Mouse (Mus musculus) granulocyte monocyte progenitor cell, adult 5-6 weeks (primary cell): ENCODE measurements around the gene Ick. TPM values are rescaled to one million over a fixed set of nuclear protein-coding genes. Genes with fewer than 3 reads are reported as not detected.

Source experiments
- ATAC-seq: replicated peaks from 2 replicates; pipeline ENCODE4 v1.8.0; 2016; ENCODE audit warnings: mild to moderate bottlenecking, moderate TSS enrichment, inconsistent platforms; ENCODE audit not compliant: poor library complexity, severe bottlenecking
- total RNA-seq, 2 experiments: library from RNA; stranded (forward) in 1 of 2; stranded (reverse) in 1 of 2; fragments of 200-712, 200-1000 nt in 1 of 2; fragments of >200 nt in 1 of 2; fragmentation: Nextera tagmentation in 1 of 2; gene quantifications; 2 replicates each; pipeline ENCODE4 v1.2.3; 2014 to 2017

Ick gene
- total RNA-seq, 2 experiments from 2014 or later, result 13.1 to 15.4 TPM

DNA sequence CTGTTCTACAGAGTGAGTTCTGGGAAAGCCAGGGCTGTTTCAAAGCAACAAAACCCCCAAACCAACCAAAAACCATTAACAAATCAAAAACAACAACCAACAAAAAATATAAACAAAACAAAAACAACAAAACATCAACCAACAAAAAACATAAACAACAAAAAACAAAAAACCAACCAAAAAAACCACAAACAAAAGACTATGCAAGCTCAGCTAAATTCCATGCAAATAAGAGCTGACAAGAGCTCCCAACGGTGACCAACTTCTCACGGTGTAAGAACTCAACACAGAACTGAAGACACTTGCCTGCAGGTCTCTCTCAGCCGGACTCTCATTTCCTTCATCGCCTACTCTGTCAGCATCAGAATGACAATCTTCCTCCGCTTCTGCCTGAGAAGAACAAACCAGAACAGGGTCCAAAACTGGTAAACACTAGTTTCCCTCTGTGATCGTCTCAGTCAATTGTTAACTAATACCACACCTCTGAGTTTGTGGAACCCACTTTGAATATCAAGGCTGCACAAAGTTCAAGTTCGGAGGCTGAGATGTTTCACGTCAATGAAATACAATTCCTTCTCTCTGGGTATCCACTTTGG is 4.9 kb upstream of the Ick start:
- no peak for ATAC-seq

DNA sequence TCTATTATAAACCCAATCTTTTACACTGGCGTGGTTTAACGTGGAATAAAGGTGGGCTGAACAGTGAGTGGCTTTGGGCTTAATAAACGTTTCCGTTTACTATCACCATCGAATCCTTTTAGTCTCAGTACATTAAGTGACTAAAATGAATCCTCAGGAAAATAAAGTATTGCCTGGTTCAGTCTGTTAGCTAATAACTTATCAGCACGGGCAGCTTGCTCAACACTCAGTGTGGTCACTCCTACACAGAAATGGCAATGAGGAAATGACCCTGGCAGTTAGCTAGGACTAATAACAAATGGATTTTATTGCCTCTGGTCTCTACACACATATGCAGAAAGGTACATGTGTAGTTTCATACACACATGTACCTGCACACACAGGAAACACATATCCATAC is 4.0 kb upstream of the Ick start:
- ATAC-seq, result peak; percentile 44

DNA sequence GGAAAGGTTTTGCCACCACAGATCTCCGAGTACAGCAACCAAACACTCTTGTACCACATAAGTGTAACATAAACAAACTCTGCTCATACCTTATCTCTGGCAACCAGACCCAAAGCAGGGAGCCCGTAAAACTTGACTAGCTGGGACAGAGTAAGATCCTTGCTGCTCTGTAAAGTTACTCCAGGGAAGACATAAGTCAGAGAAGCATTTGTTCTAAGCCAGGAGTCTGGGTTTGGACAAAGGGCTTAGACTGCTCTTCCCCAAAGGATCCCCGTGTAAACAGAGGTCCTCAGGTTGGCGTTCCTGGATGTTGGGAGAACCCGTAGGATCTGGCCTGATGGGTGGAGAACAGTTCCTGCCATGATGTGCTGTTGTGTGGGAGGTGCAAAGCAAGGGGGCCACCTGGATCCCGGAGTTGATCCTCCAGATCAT is 3.5 kb upstream of the Ick start:
- ATAC-seq, result no peak

DNA sequence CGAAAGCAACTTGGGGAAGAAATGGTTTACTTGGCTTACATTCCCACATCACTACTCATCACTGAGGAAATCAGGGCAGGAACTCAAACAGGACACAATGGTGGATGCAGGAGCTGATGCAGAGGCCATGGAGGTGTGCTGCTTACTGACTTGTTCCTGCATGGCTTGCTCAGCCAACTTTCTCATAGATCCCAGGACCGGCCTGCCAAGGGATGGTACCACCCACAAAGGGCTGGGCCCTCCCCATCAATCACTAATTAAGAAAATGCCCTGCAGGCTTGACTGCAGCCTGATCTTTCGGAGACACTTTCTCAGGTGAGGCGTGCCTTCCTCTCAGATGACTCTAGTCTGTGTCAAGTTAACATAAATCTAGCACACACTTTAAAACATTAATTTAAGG is 2.2 kb upstream of the Ick start:
- no peak for ATAC-seq

DNA sequence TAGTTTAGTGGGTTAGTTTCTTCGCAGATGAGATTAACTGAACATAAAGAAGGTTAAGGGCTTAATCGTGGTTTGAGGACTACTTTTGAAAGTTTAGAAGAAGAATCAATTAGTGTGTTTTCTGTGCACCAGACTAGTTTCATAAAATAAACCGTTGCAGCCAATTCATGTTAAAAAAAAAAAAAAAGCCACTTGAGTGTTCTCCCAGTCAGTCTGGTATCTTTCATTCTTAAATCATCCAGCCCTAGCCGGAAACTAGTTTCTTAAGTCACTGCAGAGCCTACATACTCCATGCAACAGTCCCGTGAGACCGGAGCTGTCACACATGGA is 1.4 kb upstream of the Ick start:
- ATAC-seq, result peak; percentile 15; the same call in 1 of the 2 replicates

DNA sequence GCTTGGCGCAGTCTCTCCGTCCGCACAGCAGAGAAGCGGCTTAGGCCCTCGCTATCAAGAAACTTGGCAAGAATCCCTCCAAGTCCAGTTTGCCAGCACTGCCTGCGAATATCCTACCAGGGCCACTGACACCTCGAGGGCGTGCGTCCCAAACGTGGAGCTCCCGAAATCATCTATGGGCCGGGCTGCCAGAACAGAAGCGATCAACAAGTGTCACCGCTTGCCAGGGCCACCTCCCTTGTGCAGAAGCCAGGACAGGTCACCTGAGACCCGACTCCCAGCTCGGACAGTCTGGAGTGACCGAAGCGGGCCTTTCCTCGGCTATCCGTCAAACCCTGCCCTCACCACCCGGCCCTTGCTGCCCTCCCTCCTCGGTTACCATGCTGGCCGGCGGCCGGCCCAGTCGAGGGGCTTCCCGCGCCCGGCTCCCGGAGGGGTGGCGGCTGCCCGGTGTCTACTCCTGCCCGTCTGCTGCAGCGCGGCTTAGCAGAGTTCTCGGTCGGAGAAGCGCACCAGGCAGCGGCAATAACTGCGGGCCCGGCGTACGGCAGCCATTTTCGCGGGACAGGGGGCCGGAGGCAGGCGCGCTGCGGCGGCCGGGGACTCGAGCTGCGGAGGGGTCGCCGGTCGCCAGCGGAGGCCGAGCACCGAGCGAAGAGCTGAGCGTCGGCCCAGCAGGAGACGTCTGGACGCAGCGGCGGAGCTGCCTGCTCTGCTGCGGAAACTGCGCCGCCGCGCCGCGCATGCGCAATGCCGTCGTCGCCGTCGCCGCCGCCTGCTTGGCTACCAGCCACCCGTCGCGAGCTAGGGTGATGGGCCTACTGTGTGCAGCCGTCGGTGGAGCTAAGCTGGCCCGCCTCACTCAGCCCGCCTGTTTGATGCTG is 838 bp upstream of the Ick start:
- ATAC-seq, result peak; percentile 25

DNA sequence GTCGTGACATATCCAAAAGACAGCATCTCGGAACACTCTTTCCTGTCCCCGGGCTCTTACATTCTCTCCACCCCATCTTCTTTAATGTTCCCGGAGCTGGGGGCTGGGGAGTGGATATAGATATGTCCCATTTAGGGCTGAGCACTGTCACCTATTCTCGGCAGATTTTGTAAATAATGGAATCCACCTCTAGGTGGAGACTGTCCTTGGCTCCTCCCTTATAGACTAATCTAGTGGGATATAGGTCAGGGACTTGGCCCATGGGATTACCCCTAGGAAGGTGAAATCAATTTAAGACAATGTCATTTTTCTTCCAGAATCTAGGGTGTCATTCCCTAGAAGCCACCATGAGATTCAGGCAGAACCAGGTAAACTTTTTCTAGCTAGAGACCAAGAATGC is 664 bp downstream of the Ick start:
- no peak for ATAC-seq

DNA sequence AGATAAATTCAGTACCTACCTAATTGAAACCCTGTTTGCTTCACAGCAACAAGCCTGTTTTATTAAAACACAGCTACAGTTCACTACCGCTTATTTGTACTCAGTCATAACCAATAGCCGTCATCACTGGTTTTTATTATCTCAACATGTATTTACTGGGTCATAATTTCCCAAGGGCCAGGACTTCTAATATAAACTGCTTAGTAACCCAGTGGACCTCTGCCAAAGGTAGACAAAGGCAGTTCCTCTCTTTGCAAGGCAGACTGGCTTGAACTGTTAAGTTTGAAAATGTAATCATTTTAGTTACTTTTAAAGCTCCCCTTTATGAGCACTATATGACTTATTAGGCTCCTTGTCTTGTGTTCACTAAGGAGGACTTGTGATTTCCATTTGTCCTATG is 2.5 kb downstream of the Ick start:
- ATAC-seq, result no peak

DNA sequence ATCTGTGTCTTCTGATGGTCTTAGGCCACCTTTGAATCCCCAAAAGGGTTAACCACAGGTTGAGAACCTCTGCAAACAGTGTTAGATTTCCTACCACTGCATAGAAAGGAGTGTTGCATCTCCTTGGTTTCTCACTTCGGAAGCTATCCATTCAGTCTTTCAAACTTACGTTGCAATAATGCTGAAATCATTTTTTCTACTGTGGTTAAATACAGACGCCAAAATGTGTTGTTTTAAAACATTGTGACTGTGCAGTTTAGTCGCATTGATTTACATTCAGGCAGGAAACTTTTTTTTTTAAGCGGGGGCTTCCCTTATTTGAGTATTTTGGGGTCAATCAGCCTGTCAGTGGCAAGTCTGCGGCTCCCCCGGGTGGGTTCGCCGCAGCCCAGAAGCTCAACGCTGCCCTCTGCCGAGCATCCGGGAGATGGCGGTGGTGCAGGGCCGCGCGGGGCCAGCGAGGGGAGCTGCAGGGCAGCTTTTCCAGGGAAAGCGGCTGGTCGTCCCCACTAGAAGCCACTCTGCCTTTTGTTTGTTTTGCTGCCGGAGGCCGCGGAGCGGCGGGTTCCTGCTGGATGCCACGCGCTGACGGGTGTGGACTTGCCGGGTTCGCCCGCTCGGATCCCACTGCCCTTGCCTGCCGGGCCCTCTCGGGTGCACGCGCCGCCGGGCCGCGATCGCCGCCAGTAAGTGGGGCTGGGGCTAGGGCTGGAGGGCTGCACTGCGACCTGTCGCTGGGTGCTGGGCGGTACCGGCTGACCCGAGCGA is 4.0 kb downstream of the Ick start:
- peak; percentile 76 for ATAC-seq

DNA sequence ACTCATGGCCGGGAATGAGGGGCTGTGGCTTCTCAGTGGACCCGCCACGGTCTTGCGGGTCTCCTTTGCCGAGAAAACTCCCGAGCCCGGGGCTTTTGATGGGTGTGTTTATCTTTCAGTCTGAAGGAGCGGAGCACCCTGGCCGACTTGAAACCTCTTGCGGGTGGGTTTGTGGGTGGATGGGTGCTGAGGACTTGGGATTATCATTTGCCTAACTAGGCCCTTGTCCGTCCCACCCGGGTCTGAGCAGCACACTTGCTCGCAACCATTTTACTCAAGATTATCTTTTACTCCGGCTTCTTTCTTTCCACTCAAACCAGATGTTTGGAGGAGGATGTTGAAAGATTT is 4.5 kb downstream of the Ick start:
- ATAC-seq, result no peak

DNA sequence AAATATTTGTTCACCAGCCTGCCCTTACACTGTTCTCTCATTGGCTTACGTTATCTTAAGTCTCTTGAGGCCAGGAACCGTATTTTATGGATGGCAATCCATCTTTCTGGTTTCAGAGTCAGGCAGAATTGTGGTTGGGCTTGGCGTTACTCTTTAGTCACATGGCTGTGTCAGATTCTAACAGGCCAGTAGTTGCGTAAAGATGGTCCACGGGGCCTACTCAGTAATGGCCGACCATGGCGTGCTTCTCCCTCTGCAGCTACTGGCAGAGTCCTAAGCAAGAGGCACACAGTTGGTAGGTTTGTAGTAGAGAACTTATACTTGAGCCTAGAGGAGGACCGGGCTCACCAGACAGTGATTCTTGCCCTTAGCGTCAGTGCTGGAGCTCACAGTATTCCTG is 6.8 kb downstream of the Ick start:
- no peak for ATAC-seq

DNA sequence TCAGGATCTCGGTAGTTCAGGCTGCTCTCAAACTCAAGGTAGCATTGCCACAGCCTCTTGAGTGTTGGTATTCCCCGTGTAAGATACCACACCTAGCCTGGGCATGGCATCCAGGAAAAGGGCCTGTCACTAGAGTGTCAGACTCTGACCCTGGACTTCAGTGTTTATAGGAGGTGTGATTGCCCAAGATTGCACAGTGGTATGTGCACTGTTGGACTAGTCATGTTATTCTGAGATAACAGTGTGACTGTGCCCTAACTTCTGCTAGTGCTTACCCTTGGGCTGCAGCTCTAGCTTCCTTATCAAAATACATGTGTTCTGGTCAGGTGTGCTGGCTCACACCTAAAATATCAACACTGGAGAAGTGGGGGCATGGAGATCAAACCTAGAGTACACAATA is 8.7 kb downstream of the Ick start:
- no peak for ATAC-seq

DNA sequence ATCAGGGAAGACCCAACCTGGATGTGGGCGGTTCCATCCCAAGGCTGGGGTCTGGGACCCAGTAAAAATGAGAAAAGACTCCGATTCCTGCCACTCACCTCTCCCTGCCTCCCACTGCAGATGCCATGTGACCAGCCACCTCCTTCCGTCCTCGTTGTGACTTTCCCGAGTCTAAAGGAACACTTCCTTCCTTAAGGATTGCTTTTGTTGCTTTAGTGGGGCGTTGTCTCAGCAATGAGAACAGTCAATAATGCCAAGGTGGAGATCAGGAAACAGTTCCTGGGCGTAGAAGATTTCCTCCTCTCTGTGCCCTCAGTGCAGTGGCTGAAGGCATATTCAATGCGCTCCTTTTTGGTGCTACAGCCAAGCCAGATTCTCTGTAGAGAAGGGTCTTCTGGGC is 12.4 kb downstream of the Ick start:
- ATAC-seq, result no peak

DNA sequence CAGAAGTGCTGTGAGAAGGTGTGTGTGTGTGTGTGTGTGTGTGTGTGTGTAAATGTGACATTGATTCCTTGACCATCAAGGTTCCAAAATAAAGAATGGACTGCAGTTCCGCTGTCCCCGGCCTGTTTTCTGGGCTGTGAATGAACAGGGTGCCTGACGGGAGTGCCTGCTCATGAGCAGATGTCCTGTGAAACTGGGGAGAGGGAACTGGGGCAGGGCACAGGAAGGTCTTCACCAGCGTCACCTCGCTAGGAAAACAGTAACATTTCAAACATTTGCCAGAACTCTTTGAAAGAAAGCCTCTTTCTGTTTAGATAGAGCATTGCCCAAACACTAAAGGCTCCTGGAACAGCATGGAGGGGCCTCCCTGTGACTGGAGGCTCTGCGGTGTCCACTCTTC is 13.0 kb downstream of the Ick start:
- no peak for ATAC-seq

DNA sequence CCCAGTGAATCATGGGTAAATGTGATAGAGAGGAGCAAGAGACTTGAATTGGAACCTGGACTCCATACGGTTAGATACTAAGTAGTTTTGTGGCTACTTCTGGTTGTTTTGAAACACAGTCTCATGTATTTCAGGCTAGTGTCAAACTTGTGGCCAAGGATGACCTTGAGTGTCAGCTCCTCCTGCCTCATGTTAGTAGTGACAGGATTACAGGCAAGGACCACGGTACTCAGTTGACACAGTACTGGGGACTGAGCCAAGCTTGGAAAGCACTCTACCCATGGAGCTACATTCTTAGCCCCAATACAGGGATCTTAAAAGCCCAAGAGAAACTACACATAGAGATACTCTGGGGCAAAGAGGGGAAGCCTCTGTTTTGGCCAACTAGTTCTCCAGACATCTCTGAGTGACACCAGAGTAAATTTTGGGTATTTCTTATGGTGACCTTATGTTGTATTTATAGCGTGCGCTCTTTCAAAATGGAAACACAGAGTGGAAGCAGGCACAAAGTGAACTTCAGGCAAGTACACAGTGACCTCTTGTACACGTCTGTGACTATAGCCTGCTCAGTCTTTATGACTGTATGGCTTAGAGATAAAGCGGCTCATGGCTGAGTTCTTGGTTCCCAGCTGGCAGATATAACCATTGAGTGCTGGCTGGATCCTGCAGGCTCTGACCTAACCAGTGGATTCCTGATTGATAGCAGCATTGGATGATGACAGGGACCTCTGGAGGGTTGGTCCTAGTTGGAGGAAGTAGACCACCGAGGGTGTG is 14.1 kb downstream of the Ick start:
- ATAC-seq, result no peak

DNA sequence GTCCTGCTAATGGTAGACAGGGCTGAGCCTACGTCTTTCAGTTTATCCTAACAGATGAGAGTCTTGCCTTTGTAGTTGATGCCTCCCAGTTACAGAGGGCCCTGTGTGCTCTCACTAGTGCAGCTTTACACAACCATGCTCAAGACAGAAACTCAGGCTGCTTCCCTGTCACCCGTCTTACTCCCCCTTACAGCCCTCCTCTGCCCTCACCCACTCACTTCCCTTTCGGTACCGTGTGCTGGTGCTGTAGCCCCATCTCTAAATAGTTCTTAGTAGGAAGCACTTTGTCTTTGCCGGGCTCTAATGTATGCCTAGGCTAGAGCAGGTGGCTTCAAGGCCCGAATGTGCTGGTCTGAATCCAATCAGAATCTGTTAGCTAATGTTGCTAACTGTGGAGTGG is 15.3 kb downstream of the Ick start:
- no peak; the same call in 1 of the 2 replicates for ATAC-seq

DNA sequence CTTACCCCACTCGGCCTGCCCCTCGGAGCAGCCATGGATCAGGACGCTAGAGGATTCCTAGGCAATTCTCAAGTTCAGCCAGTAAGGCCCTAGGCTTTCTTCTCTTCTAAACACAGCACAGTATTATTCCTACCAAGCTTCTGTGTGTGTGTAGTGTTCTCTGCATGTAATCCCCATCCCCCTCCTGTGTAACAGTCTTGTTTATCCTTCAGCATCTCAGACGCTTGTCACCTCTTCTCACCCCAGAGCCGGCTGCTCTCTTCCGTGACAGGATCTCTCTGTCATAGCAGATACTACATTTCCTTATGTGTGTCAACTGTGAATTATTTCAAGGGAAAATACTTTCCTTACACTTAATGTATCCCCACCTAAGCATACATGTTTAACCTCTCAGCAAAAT is 17.0 kb downstream of the Ick start:
- ATAC-seq, result no peak

DNA sequence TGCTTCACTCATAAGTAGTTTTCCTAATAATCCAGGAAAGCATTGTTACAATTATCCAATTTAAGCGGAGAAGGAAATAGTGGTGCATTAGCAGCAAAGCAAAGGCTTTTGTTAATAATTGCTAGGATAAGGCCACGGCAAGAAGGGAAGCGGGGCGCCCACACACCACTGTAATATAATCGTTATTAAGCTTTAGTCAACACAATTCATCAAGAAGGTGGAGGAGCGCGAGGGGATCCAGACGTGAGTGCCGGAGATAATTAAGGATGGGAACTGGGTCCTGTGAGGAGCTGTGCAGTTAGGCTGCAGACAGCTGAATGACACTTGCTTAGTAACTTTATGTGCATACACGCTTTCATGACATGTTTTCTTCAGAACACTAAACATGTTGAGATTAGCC is 17.7 kb downstream of the Ick start:
- no peak for ATAC-seq

DNA sequence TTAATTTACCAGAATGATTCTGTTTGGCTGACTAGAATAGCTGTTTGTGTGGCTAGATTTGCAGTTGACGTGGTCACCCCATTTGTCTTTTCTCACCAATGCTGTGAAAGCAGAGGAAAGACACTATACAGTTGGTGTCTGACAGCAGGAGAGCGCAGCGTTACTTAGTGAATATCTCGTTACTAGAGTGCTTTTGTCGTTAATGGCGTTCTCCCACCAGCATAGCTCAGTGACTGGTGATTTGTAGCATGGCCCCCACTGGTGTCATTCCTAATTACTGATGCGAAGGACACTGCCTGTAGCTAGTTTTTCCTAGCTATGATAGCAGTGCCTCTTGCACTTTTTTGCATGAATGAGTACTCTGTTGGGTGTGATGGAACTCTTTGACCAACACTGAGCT is 26.7 kb downstream of the Ick start:
- no peak for ATAC-seq

DNA sequence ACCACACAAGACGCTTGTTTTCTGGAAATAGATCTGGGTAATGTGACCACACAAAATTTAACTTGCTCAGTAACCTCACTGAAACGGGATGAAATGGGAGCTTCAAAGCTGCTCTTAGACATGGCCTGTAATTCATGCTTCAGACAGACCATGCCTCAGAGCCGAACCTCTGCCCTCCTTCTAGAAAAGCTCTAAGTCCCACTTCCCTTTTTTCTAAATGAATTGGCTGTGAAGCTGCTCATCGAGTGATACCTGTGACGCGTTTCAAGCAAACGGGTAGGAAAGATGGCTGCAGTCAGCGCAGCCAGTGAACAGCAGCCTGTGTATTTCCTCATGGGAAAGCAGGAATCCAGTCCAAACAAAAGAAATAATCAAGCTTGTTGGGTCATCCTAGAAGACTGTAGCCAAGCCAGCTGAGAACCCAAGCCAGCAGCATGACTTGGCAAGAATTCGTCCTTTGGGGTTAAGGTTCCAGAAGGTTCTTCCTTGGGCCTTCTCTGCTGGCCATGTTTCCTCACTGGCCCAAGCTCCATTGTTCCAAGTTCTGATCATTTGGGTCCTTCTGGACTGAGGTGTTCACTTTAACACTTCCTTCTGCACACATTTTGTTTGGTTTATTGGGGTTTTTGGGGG is 29.2 kb downstream of the Ick start:
- ATAC-seq, result peak; percentile 42
